Mouse (Mus musculus): ENCODE measurements around the gene Pdpk1. TPM values are rescaled to one million over a fixed set of nuclear protein-coding genes. Genes with fewer than 3 reads are reported as not detected.

Pdpk1 gene
- polyA plus RNA-seq, 1 experiment from 2014 or later = 28.0 TPM

DNA sequence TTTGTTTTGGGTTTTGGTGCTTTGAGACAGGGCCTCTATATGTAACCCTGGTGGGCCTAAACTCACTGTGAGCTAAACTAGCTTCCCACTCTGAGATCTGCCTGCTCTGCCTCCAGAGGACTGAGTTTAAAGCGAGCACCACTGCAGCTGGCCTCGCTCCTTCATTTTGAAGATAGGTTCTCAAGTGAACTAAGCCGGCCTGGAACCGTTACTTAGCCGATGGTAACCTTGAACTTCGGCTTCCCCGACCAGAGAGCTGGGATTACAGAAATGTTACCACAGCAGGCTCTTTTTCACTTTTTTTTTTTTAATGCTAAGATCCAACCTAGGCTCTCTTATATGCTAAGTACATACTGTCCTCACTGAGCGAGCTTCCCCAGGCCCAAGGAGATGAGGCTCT, 42.5 kb upstream of the Pdpk1 start:
- H3K27me3 ChIP-seq (ENCODE audit: control insufficient read depth, insufficient read depth, low read length) = no peaks in the 10 kb centered on the region
- no peaks in the 10 kb centered on the region for H3K36me3 ChIP-seq (ENCODE audit: control insufficient read depth, insufficient read depth, low read length)
- H3K9ac ChIP-seq (ENCODE audit: low read length) = no peak overlapping the region
- no peak for DNase-seq (ENCODE audit: low spot score)
- H3K9me3 ChIP-seq (ENCODE audit: control insufficient read depth, low read length) = no peaks in the 10 kb centered on the region
- H3K4me1 ChIP-seq (replicated peaks; ENCODE audit: control insufficient read depth, insufficient read depth) = no peaks in the 10 kb centered on the region
- H3K4me3 ChIP-seq (ENCODE audit: low read depth, low read length) = no peak overlapping the region
- TF ChIP-seq EP300 (optimal IDR thresholded peaks at IDR 0.05) = no peak
- TF ChIP-seq CTCF (IDR thresholded peaks at IDR 0.05; ENCODE audit: low read depth) = no peak
- WGBS = 91% methylated on average over 8 of the region's 8 CpGs
- H3K4me2 ChIP-seq (replicated peaks; ENCODE audit: low read depth) = no peak overlapping the region
- no peak overlapping the region for H3K27ac ChIP-seq (replicated peaks)
- no peak for ATAC-seq (ENCODE audit: low FRiP score, low TSS enrichment)

DNA sequence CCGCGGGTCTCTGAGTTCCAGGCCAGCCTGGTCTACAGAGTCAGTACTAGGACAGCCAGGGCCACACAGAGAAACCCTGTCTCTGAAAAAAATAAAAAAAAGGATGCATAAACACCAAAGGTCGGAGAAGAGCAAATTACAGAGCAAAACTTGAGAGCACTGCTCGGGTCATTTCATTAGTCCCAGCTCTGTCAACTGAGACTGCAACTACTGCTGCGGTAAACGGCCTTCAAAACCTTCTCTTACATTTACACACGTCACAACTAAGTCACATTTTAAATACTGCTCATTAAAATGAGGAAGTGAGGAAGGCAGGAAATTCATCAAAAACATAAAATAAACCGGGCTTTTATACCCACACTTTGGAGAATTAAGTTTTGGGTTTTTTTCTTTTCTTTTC, 42.1 kb upstream of the Pdpk1 start:
- no peak for ATAC-seq (ENCODE audit: low FRiP score, low TSS enrichment)
- H3K9ac ChIP-seq (ENCODE audit: low read length) = no peak overlapping the region

DNA sequence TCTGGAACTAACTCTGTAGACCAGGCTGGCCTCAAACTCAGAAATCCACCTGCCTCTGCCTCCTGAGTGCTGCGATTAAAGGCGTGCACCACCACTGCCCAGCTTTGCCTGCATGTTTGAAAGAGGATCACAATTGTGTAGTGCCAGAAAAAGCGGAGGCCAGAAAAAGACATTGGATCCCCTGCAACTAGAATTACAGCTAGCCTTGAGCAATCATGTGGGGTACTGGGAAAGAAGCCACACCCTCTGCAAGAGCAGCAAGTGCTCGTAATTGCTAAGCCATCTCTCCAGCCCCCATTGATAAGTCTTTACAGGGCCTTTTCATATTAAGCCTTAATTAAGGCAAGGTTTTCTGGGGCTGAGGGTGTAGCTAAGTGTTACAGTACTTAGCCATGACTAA, 40.8 kb upstream of the Pdpk1 start:
- DNase-seq (ENCODE audit: low spot score) = no peak
- WGBS = 76% methylated on average over 4 of the region's 4 CpGs
- H3K27me3 ChIP-seq (ENCODE audit: control insufficient read depth, insufficient read depth, low read length) = no peaks in the 10 kb centered on the region
- H3K4me1 ChIP-seq (replicated peaks; ENCODE audit: control insufficient read depth, insufficient read depth) = no peaks in the 10 kb centered on the region
- no peak for TF ChIP-seq CTCF (IDR thresholded peaks at IDR 0.05; ENCODE audit: low read depth)
- no peak for TF ChIP-seq EP300 (optimal IDR thresholded peaks at IDR 0.05)
- H3K9ac ChIP-seq (ENCODE audit: low read length) = no peak overlapping the region
- no peak for ATAC-seq (ENCODE audit: low FRiP score, low TSS enrichment)
- no peak overlapping the region for H3K4me2 ChIP-seq (replicated peaks; ENCODE audit: low read depth)
- H3K4me3 ChIP-seq (ENCODE audit: low read depth, low read length) = no peak overlapping the region
- H3K36me3 ChIP-seq (ENCODE audit: control insufficient read depth, insufficient read depth, low read length) = no peaks in the 10 kb centered on the region
- no peaks in the 10 kb centered on the region for H3K9me3 ChIP-seq (ENCODE audit: control insufficient read depth, low read length)
- H3K27ac ChIP-seq (replicated peaks) = no peak overlapping the region

More for the DNA sequence above, 42.1 kb upstream of the Pdpk1 start:
- H3K27ac ChIP-seq (replicated peaks) = no peak overlapping the region
- TF ChIP-seq EP300 (optimal IDR thresholded peaks at IDR 0.05) (no peak), CTCF (IDR thresholded peaks at IDR 0.05; ENCODE audit: low read depth) (no peak)
- no peak overlapping the region for H3K4me3 ChIP-seq (ENCODE audit: low read depth, low read length)
- no peaks in the 10 kb centered on the region for H3K36me3 ChIP-seq (ENCODE audit: control insufficient read depth, insufficient read depth, low read length)
- 73% methylated on average over 8 of the region's 8 CpGs for WGBS
- H3K4me1 ChIP-seq (replicated peaks; ENCODE audit: control insufficient read depth, insufficient read depth) = no peaks in the 10 kb centered on the region
- H3K27me3 ChIP-seq (ENCODE audit: control insufficient read depth, insufficient read depth, low read length) = no peaks in the 10 kb centered on the region
- no peak overlapping the region for H3K4me2 ChIP-seq (replicated peaks; ENCODE audit: low read depth)
- H3K9me3 ChIP-seq (ENCODE audit: control insufficient read depth, low read length) = no peaks in the 10 kb centered on the region
- no peak for DNase-seq (ENCODE audit: low spot score)

DNA sequence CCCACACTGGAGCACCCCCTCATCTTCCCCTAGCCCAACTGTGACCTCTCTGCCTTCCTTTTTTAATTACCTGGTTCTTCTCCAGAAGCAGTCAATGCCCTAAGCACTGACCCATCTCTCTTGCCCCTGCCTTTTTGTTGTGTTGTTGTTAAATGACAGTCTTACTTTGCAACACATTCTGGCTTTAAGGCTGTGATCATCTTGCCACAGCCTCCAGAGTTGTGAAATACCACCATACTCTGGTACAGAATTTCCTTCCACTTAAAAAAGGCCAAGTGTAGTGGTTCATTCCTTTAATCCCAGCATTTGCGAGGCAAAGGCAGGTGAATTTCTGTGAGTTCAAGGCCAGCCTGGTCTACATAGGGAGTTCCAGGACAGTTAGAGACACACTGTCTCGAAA, 40.2 kb upstream of the Pdpk1 start:
- Histone ChIP-seq H3K36me3 (ENCODE audit: control insufficient read depth, insufficient read depth, low read length) (no peaks in the 10 kb centered on the region), H3K9me3 (ENCODE audit: control insufficient read depth, low read length) (no peaks in the 10 kb centered on the region), H3K27me3 (ENCODE audit: control insufficient read depth, insufficient read depth, low read length) (no peaks in the 10 kb centered on the region), H3K4me1 (replicated peaks; ENCODE audit: control insufficient read depth, insufficient read depth) (no peaks in the 10 kb centered on the region), H3K4me3 (ENCODE audit: low read depth, low read length) (no peak overlapping the region), H3K4me2 (replicated peaks; ENCODE audit: low read depth) (no peak overlapping the region), H3K9ac (ENCODE audit: low read length) (no peak overlapping the region), H3K27ac (replicated peaks) (no peak overlapping the region)
- ATAC-seq (ENCODE audit: low FRiP score, low TSS enrichment) (no peak), DNase-seq (ENCODE audit: low spot score) (no peak)
- TF ChIP-seq CTCF (IDR thresholded peaks at IDR 0.05; ENCODE audit: low read depth) = no peak
- TF ChIP-seq EP300 (optimal IDR thresholded peaks at IDR 0.05) = no peak
- 86% methylated on average over 2 of the region's 2 CpGs for WGBS

DNA sequence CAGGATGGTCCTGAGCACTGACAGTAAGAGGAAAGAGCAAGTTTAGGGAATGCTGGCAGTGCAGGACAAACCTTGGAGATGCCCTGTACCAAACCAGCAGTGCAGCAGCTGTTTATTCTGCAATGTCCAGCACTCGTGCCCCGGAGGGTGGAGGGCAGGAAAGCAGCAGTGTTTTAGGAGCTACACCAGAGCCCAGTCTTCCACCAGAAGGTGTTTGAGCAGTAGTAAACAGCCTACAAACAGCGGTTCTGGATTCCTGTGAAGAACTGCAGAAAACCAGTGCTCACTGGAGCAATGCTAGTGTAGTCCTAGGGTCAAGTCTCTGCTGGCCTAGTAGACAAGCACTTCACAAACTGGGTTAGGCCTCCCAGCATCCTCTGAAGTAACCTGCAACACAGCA, 23.5 kb upstream of the Pdpk1 start:
- 76% methylated on average over 3 of the region's 3 CpGs for WGBS

DNA sequence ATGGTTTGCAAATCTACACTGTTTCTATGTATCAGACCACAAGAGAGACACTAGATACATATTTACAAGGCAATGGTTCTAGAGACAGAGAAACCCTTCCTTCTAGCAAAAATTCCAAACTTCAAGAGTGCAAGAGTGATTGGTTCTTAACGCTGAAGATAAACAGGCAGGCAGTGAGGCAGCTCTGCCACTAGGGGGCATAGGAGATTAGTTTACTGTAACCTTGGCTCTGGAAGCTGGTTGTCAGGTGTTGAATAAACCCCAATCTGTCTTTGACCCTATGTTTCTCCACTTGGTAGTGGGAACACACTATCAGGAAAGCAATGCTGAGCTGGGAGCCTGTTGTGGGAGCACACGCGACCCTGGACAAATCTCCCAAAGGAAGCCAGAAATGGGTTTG, 22.7 kb upstream of the Pdpk1 start:
- ATAC-seq (ENCODE audit: low FRiP score, low TSS enrichment) (no peak), DNase-seq (ENCODE audit: low spot score) (peak; percentile 61)

More for the DNA sequence above, 23.5 kb upstream of the Pdpk1 start:
- H3K4me1 ChIP-seq (replicated peaks; ENCODE audit: control insufficient read depth, insufficient read depth) = no peaks in the 10 kb centered on the region
- TF ChIP-seq EP300 (optimal IDR thresholded peaks at IDR 0.05) = no peak
- no peak for TF ChIP-seq CTCF (IDR thresholded peaks at IDR 0.05; ENCODE audit: low read depth)
- ATAC-seq (ENCODE audit: low FRiP score, low TSS enrichment) (no peak), DNase-seq (ENCODE audit: low spot score) (no peak)
- H3K4me3 ChIP-seq (ENCODE audit: low read depth, low read length) = no peak overlapping the region
- H3K4me2 ChIP-seq (replicated peaks; ENCODE audit: low read depth) = no peak overlapping the region
- no peak overlapping the region for H3K27ac ChIP-seq (replicated peaks)
- H3K9ac ChIP-seq (ENCODE audit: low read length) = no peak overlapping the region
- no peaks in the 10 kb centered on the region for H3K36me3 ChIP-seq (ENCODE audit: control insufficient read depth, insufficient read depth, low read length)
- no peaks in the 10 kb centered on the region for H3K27me3 ChIP-seq (ENCODE audit: control insufficient read depth, insufficient read depth, low read length)
- no peaks in the 10 kb centered on the region for H3K9me3 ChIP-seq (ENCODE audit: control insufficient read depth, low read length)

More for the DNA sequence above, 22.7 kb upstream of the Pdpk1 start:
- no peaks in the 10 kb centered on the region for H3K27me3 ChIP-seq (ENCODE audit: control insufficient read depth, insufficient read depth, low read length)
- TF ChIP-seq CTCF (IDR thresholded peaks at IDR 0.05; ENCODE audit: low read depth) (peak; percentile 95), EP300 (optimal IDR thresholded peaks at IDR 0.05) (no peak)
- H3K4me1 ChIP-seq (replicated peaks; ENCODE audit: control insufficient read depth, insufficient read depth) = no peaks in the 10 kb centered on the region
- H3K36me3 ChIP-seq (ENCODE audit: control insufficient read depth, insufficient read depth, low read length) = no peaks in the 10 kb centered on the region
- no peak overlapping the region for H3K27ac ChIP-seq (replicated peaks)
- no peaks in the 10 kb centered on the region for H3K9me3 ChIP-seq (ENCODE audit: control insufficient read depth, low read length)
- no peak overlapping the region for H3K9ac ChIP-seq (ENCODE audit: low read length)
- H3K4me2 ChIP-seq (replicated peaks; ENCODE audit: low read depth) = no peak overlapping the region
- no peak overlapping the region for H3K4me3 ChIP-seq (ENCODE audit: low read depth, low read length)
- WGBS = 1% methylated on average over 3 of the region's 3 CpGs
